Mouse (Mus musculus) bone marrow macrophage, adult 2 months (primary cell): ENCODE measurements at regions not wholly inside any gene's neighbourhood (a gene's known extent, or its start where the extent isn't known, plus 50 kb on each side); places are given as distances from the start of the nearest gene placed in this dataset.

Experiments
- H3K27ac ChIP-seq: 2 replicates; pipeline ENCODE4 v1.5.1; 2012; ENCODE audit warnings: low read depth, low read length; ENCODE audit not compliant: insufficient read depth
- H3K4me1 ChIP-seq: 2 replicates; pipeline ENCODE4 v1.6.1; 2012; ENCODE audit warnings: low read length; ENCODE audit not compliant: control insufficient read depth, insufficient read depth
- H3K4me3 ChIP-seq: 2 replicates; pipeline ENCODE4 v1.5.1; 2012; ENCODE audit warnings: mild to moderate bottlenecking, low read length, moderate library complexity; ENCODE audit not compliant: insufficient read depth
- CTCF ChIP-seq: IDR thresholded peaks from 2 replicates; pipeline ENCODE4 v1.5.1; 2012; ENCODE audit warnings: low read depth, mild to moderate bottlenecking, low read length, moderate library complexity
- POLR2A ChIP-seq: IDR thresholded peaks from 2 replicates; pipeline ENCODE4 v1.6.1; 2012; ENCODE audit warnings: mild to moderate bottlenecking, low read depth, low read length, borderline replicate concordance

DNA sequence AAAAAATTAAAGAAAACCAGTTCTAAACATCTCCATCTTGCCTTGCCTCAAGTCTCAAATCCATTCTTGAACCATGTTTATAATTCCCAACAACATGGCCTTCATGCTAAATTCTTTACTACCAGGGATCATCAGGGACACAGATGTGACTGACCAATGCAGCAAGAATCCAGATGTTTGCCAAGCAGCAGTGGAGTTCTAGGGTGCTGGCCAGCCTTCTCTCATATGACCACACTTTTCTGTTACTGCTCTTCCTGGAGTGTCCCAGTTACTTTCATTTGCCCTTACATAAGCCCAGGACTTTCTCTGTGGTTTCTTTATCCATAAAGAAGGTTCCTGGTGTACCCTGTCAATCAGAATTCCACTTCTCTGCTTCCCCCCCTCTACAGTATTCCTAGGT, 185.4 kb upstream of the Cd180 start:
- Histone ChIP-seq H3K27ac (no peak overlapping the region), H3K4me1 (no peaks in the 10 kb centered on the region), H3K4me3 (no peak overlapping the region)
- no peak for TF ChIP-seq POLR2A
- no peak for TF ChIP-seq CTCF

- no peak overlapping the region for H3K4me3 ChIP-seq
- no peak overlapping the region for H3K27ac ChIP-seq
- H3K4me1 ChIP-seq = no peaks in the 10 kb centered on the region
- no peak for TF ChIP-seq CTCF
- TF ChIP-seq POLR2A = no peak
Measured at GRCm38 (mm10) chr13:102510733-102511279, 182.6 kb upstream of the Cd180 start.

- no peak overlapping the region for H3K4me3 ChIP-seq
- H3K4me1 ChIP-seq = no peaks in the 10 kb centered on the region
- no peak overlapping the region for H3K27ac ChIP-seq
- TF ChIP-seq POLR2A = no peak
- no peak for TF ChIP-seq CTCF
Measured at GRCm38 (mm10) chr13:102518169-102518882, 175.0 kb upstream of the Cd180 start.

- Histone ChIP-seq H3K4me1 (no peaks in the 10 kb centered on the region), H3K4me3 (no peak overlapping the region)
Measured at GRCm38 (mm10) chr13:102521427-102521826, 171.9 kb upstream of the Cd180 start.

DNA sequence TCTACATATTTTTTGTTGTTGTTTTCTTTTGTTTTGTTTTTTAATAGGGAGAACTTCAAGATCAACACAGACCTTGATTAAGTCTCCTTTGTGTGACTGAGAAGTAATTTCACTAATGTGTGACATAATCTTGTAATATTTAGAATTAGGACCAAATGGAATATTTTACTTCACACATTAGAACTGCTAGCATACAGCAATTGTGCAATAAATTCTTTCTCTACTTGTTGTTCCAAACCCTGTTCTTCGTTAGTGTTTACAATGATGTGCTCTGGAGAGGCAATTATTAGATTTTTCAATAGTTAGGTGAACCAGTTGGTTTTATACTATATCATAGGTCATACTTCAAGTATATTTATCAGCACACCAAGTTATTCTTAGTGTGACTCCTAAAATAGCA, 171.3 kb upstream of the Cd180 start:
- Histone ChIP-seq H3K4me3 (no peak overlapping the region), H3K27ac (no peak overlapping the region), H3K4me1 (no peaks in the 10 kb centered on the region)
- TF ChIP-seq CTCF (no peak), POLR2A (no peak)

More at GRCm38 (mm10) chr13:102521427-102521826, 171.9 kb upstream of the Cd180 start:
- no peak overlapping the region for H3K27ac ChIP-seq
- TF ChIP-seq CTCF = no peak
- no peak for TF ChIP-seq POLR2A

GRCm38 (mm10) chr13:102526621-102527140, 166.7 kb upstream of the Cd180 start:
- Histone ChIP-seq H3K27ac (no peak overlapping the region), H3K4me3 (no peak overlapping the region), H3K4me1 (no peaks in the 10 kb centered on the region)
- no peak for TF ChIP-seq POLR2A
- no peak for TF ChIP-seq CTCF

DNA sequence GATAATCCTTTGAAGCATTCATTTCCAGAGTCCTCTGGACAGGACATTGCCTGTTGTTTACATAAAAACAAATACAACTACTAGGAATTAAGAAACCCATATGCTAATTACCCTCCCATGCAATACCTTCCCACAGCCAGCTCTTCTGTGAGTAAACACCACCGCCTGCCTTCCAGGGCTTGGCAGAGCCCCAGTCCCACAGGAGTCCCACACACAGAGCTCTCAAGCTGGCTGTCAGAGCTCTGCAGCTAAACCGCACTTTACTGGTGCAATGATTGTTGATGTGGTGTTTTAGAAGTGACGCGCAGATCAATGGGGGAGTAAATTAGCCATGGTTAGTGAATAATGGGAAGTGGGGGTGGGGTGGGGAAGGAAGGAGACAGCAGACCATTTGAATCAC, 159.6 kb upstream of the Cd180 start:
- H3K4me3 ChIP-seq = no peak overlapping the region
- no peak for TF ChIP-seq CTCF
- no peak for TF ChIP-seq POLR2A
- H3K27ac ChIP-seq = no peak overlapping the region
- no peaks in the 10 kb centered on the region for H3K4me1 ChIP-seq

GRCm38 (mm10) chr13:102537424-102538242, 155.7 kb upstream of the Cd180 start:
- Histone ChIP-seq H3K4me3 (no peak overlapping the region), H3K27ac (no peak overlapping the region), H3K4me1 (peaks cover 4% of the 10 kb centered on the region; the same call in 1 of the 2 replicates)
- TF ChIP-seq POLR2A (no peak), CTCF (no peak)

GRCm38 (mm10) chr13:102540436-102540835, 152.9 kb upstream of the Cd180 start:
- H3K27ac ChIP-seq = no peak overlapping the region
- TF ChIP-seq POLR2A (no peak), CTCF (no peak)
- H3K4me3 ChIP-seq = no peak overlapping the region
- peaks cover 4% of the 10 kb centered on the region; the same call in 1 of the 2 replicates for H3K4me1 ChIP-seq
